Mouse (Mus musculus) myocyte (in vitro differentiated cells): ENCODE results near the gene Creb3.

Experiments used
- E2F4 ChIP-seq: IDR thresholded peaks from one replicate; pipeline ENCODE4 v1.6.1; 2011; ENCODE audit warnings: mild to moderate bottlenecking, control low read depth, moderate library complexity; ENCODE audit not compliant: insufficient read depth
- POLR2A ChIP-seq: IDR thresholded peaks from one replicate; pipeline ENCODE4 v1.6.1; 2011; ENCODE audit warnings: low read depth, mild to moderate bottlenecking, control low read depth, moderate library complexity; ENCODE audit not compliant: insufficient read length
- POLR2AphosphoS2 ChIP-seq: IDR thresholded peaks from one replicate; pipeline ENCODE4 v1.6.1; 2011; ENCODE audit warnings: low read depth, control low read depth; ENCODE audit not compliant: insufficient read length
- REST ChIP-seq: IDR thresholded peaks from one replicate; pipeline ENCODE4 v1.6.1; 2011; ENCODE audit warnings: mild to moderate bottlenecking, control low read depth, moderate library complexity; ENCODE audit not compliant: insufficient read depth, insufficient read length
- TCF3 ChIP-seq: IDR thresholded peaks from one replicate; pipeline ENCODE4 v1.6.1; 2011; ENCODE audit warnings: low read depth, control low read depth; ENCODE audit not compliant: insufficient read length
- USF1 ChIP-seq: IDR thresholded peaks from one replicate; pipeline ENCODE4 v1.6.1; 2011; ENCODE audit warnings: low read depth, mild to moderate bottlenecking, control low read depth, moderate library complexity

GRCm38 (mm10) chr4:43600195-43600934 lies 38.2 kb downstream of the Creb3 start:
- TF ChIP-seq E2F4 (no peak), USF1 (no peak), REST (no peak), POLR2A (no peak), TCF3 (no peak), POLR2AphosphoS2 (no peak)
